In the genomic region with DNA sequence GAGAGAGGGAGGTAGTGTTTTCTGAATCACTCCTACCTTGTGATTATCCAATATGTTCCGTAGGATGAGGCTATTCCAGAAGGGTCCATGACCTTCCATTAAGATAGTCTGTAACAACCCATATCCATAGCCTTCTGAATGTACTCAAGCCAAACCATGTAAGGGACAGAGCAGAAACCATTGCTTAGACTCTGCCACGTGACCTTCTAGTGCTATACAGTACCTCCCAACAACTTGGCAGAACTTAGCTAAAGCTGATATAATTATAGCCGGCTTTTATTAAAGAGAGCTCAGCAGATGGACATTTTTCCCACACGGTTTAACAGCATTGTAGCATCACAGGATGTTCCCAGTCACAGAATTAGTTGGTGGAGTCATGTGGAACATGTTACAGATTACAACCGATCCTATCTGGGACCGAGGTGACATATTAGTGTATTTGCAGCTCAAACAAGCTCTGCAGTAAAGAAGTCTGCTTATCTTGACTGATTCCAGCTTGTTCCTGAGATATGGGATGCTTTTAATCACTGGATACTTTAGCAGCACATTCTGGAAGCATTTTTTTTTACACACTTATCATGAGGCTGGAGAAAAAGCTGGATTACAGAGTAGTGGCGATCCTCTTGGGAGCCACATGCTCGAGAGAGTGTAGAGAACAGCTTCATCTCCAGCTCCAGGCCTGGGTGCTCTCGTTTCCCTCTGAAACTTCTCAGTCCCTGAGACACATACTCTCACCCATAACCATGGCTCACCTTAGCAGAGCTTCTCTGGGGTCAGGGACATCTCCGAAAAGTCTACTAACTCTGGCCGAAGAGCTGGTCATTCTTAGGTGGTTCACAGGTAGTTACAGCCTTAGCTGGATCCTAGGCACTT, we compare ENCODE assay signal across 17 mouse cellular contexts.
A peak's percentile ranks its signal among the peaks of the same experiment; 100 is the strongest.
DNase-seq lines count a peak whose midpoint lies in the region; ATAC-seq lines count a peak whose summit lies in the region.
"Had no signal": no experiment of that assay in that cellular context is flagged by ENCODE, and none has a peak within 500 bp of the region (broad histone marks: within the 10 kb centered on the region; RNA-seq: fewer than 3 reads in every experiment).

No protein-coding gene starts in this region.

- peak; percentile 88 for DNase-seq in heart, adult 11 months
- DNase-seq in heart, postnatal 36 days: no peak
- no peak for DNase-seq in kidney, postnatal 10 days
- DNase-seq in lung, postnatal 4 days: no peak
- peak; percentile 72 for DNase-seq in telencephalon, adult 2 months (ENCODE audit: low read depth, low spot score)
- DNase-seq in spleen, adult 12 weeks (ENCODE audit: low spot score): no peak
- DNase-seq: cerebellum, postnatal 25 days; gastrocnemius, postnatal 25 days; thymus, adult 18-20 months had no signal

- H3K27me3 ChIP-seq in kidney, embryonic 15.5 days: no peaks in the 10 kb centered on the region
- H3K27me3 ChIP-seq in lung, embryonic 16.5 days (ENCODE audit: control insufficient read depth, insufficient read depth, low read depth, low read length): no peaks in the 10 kb centered on the region
- H3K27me3 ChIP-seq: embryonic facial prominence, embryonic 12.5 days; limb, embryonic 13.5 days; midbrain, embryonic 12.5 days had no signal

- no peaks in the 10 kb centered on the region for H3K36me3 ChIP-seq in kidney, embryonic 15.5 days
- no peaks in the 10 kb centered on the region for H3K36me3 ChIP-seq in lung, embryonic 16.5 days (ENCODE audit: control insufficient read depth, insufficient read depth, low read length)
- H3K36me3 ChIP-seq: embryonic facial prominence, embryonic 12.5 days; hindbrain, embryonic 10.5 days; limb, embryonic 13.5 days; midbrain, embryonic 12.5 days had no signal

- H3K27ac ChIP-seq in kidney, embryonic 15.5 days: no peak overlapping the region
- no peak overlapping the region for H3K27ac ChIP-seq in lung, embryonic 16.5 days (ENCODE audit: low read length)
- H3K27ac ChIP-seq: embryonic facial prominence, embryonic 12.5 days; hindbrain, embryonic 10.5 days; limb, embryonic 13.5 days; macrophage; midbrain, embryonic 12.5 days had no signal

- WGBS in kidney, embryonic 15.5 days: 69% methylated on average over 11 of the region's 11 CpGs
- 61% methylated on average over 11 of the region's 11 CpGs for WGBS in lung, embryonic 16.5 days

- H3K9me3 ChIP-seq in kidney, embryonic 15.5 days (replicated peaks): no peaks in the 10 kb centered on the region
- H3K9me3 ChIP-seq in lung, embryonic 16.5 days (ENCODE audit: control insufficient read depth, low read length): no peaks in the 10 kb centered on the region
- H3K9me3 ChIP-seq: embryonic facial prominence, embryonic 12.5 days; hindbrain, embryonic 10.5 days; limb, embryonic 13.5 days; midbrain, embryonic 12.5 days had no signal

- no peak overlapping the region for H3K9ac ChIP-seq in kidney, embryonic 15.5 days
- H3K9ac ChIP-seq in lung, embryonic 16.5 days (ENCODE audit: low read length): no peak overlapping the region
- H3K9ac ChIP-seq: embryonic facial prominence, embryonic 12.5 days; limb, embryonic 13.5 days; midbrain, embryonic 12.5 days had no signal

- H3K4me3 ChIP-seq in kidney, embryonic 15.5 days (replicated peaks): no peak overlapping the region
- no peak overlapping the region for H3K4me3 ChIP-seq in lung, embryonic 16.5 days (ENCODE audit: low read length)
- H3K4me3 ChIP-seq: embryonic facial prominence, embryonic 12.5 days; hindbrain, embryonic 10.5 days; limb, embryonic 13.5 days; midbrain, embryonic 12.5 days; myocyte had no signal

- H3K4me1 ChIP-seq in kidney, embryonic 15.5 days: no peaks in the 10 kb centered on the region
- H3K4me1 ChIP-seq in lung, embryonic 16.5 days (replicated peaks; ENCODE audit: control insufficient read depth, insufficient read depth, low read length): no peaks in the 10 kb centered on the region
- H3K4me1 ChIP-seq: hindbrain, embryonic 10.5 days; limb, embryonic 13.5 days; midbrain, embryonic 12.5 days had no signal

- ATAC-seq in kidney, embryonic 15.5 days (replicated peaks; ENCODE audit: low FRiP score): peak; percentile 49; the same call in 1 of the 2 replicates
- 0 out of 2 replicates have a peak, but pooled peaks have one; percentile 23 for ATAC-seq in lung, embryonic 16.5 days (ENCODE audit: low read depth)

- no peak overlapping the region for H3K4me2 ChIP-seq in kidney, embryonic 15.5 days
- no peak overlapping the region for H3K4me2 ChIP-seq in lung, embryonic 16.5 days (ENCODE audit: low read depth, low read length)
- H3K4me2 ChIP-seq: embryonic facial prominence, embryonic 12.5 days; limb, embryonic 13.5 days; midbrain, embryonic 12.5 days had no signal

- intact Hi-C loops in heart, postnatal 36 days (cut with DNase I): no loop called here

Comparison
In these comparisons a context has a peak if more than half of its experiments do, and no peak if none do; other contexts are left out.
1. DNase-seq: peak in heart, adult 11 months (single experiment) and telencephalon, adult 2 months (single experiment); none in heart, postnatal 36 days (0 of 2), kidney, postnatal 10 days (single experiment), lung, postnatal 4 days (0 of 2) and spleen, adult 12 weeks (single experiment).